Mouse (Mus musculus) ES-Bruce4 (cell line): ENCODE data around the gene Hnrnpu. TPM values are rescaled to one million over a fixed set of nuclear protein-coding genes. Genes with fewer than 3 reads are reported as not detected.
"Not testable (repeated sequence)": the region's sequence is repeated elsewhere in the genome, so short reads cannot be mapped to it uniquely, and the experiment has no call there.

Experiments
- H3K27ac ChIP-seq: 2 replicates; pipeline ENCODE4 v1.5.1; 2012; ENCODE audit warnings: low read length, inconsistent platforms; ENCODE audit not compliant: insufficient read depth
- H3K27me3 ChIP-seq: 2 replicates; pipeline ENCODE4 v1.6.1; 2012; ENCODE audit warnings: mild to moderate bottlenecking, low read length, inconsistent platforms; ENCODE audit not compliant: control insufficient read depth, poor library complexity, insufficient read depth, severe bottlenecking
- H3K36me3 ChIP-seq: 2 replicates; pipeline ENCODE4 v1.6.1; 2012; ENCODE audit warnings: inconsistent platforms, mild to moderate bottlenecking, low read length, moderate library complexity; ENCODE audit not compliant: control insufficient read depth, poor library complexity, insufficient read depth, severe bottlenecking
- H3K4me1 ChIP-seq: one replicate; pipeline ENCODE4 v1.8.1; 2011; ENCODE audit warnings: low read length; ENCODE audit not compliant: control insufficient read depth, insufficient read depth
- H3K4me3 ChIP-seq: 2 replicates; pipeline ENCODE4 v1.5.1; 2011; ENCODE audit warnings: low read depth, mild to moderate bottlenecking, low read length
- H3K9ac ChIP-seq: 2 replicates; pipeline ENCODE4 v1.6.1; 2012; ENCODE audit warnings: low read depth, mild to moderate bottlenecking, inconsistent platforms; ENCODE audit not compliant: poor library complexity, severe bottlenecking
- H3K9me3 ChIP-seq: replicated peaks from 2 replicates; pipeline ENCODE4 v1.6.1; 2012; ENCODE audit warnings: mild to moderate bottlenecking, low read length, inconsistent platforms; ENCODE audit not compliant: control insufficient read depth, poor library complexity, insufficient read depth, severe bottlenecking
- CTCF ChIP-seq: IDR thresholded peaks from one replicate; pipeline ENCODE4 v1.8.1; 2011; ENCODE audit warnings: low read depth, low read length
- EP300 ChIP-seq: IDR thresholded peaks from 2 replicates; pipeline ENCODE4 v1.6.1; 2011; ENCODE audit warnings: low read depth, low read length; ENCODE audit not compliant: insufficient read depth
- POLR2A ChIP-seq: IDR thresholded peaks from one replicate; pipeline ENCODE4 v1.8.1; 2011; ENCODE audit warnings: low read length; ENCODE audit not compliant: insufficient read depth
- polyA plus RNA-seq: library from polyadenylated mRNA; stranded (reverse); fragments of >200 nt; gene quantifications from 2 replicates; pipeline ENCODE4 v1.2.4, GENCODE M21; 2011; ENCODE audit warnings: low read depth; ENCODE audit not compliant: missing spikeins, insufficient read depth, insufficient read length

Hnrnpu gene
- polyA plus RNA-seq, 1 experiment, result 1,155 TPM

GRCm38 (mm10) chr1:178360702-178361101 is 23.1 kb upstream of the Hnrnpu start:
- Histone ChIP-seq H3K27ac (no peak overlapping the region), H3K27me3 (no peaks in the 10 kb centered on the region), H3K9ac (no peak overlapping the region), H3K9me3 (no peaks in the 10 kb centered on the region), H3K4me1 (peaks cover 9% of the 10 kb centered on the region), H3K4me3 (no peak overlapping the region), H3K36me3 (no peaks in the 10 kb centered on the region)
- TF ChIP-seq CTCF, result no peak

- H3K27ac ChIP-seq, result peak overlapping the region; percentile 35
Observed at GRCm38 (mm10) chr1:178360264-178360663, 22.7 kb upstream of the Hnrnpu start.

DNA sequence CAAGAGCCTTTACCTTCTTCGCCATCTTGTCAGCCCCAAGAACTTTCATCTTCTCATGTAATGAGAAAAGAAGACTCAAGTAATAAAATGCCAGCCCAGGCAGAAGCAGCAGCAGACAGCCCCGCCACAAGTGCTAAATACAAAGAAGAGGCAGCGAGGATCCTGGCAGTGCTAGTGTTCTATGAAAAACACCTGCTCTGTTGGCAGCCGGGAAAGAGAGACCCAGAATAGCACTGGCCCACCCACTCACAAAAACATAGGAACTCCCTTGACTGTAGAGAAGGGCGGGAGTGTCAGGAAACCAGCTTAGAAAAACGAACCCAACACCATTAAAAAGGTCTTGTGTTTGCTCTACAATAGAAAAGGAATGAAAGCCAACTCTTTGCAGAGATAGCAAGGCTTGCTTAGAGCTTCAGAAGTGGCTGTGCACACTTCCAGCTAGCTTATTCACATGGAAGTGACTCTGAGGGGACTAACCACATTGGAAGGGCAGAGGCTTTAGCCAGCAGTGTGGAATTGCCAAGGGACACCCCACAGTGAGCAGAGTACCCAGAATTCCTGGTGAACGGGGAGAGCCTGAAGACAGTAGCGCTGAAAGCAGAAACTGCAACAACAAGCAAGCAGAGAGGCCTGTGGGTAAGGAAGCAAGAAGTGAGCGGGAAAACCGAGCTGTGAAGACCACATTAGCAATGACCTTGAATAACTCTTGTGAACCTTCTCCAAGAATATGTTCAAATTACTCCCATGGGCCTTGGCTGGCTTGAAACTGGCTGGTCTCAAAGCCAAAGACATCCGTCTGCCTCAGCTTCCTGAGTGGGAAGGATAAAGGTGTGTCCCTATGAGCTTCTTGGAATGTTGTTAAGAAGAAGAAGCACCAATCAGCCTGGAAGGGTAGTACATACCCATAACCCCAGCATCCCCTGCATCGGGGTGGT is 20.4 kb upstream of the Hnrnpu start:
- peak overlapping the region; percentile 78 for H3K27ac ChIP-seq
- no peak overlapping the region for H3K9ac ChIP-seq
- no peaks in the 10 kb centered on the region for H3K27me3 ChIP-seq
- H3K4me3 ChIP-seq, result no peak overlapping the region
- H3K9me3 ChIP-seq, result no peaks in the 10 kb centered on the region
- no peak for TF ChIP-seq EP300
- no peak for TF ChIP-seq CTCF
- TF ChIP-seq POLR2A, result no peak
- no peaks in the 10 kb centered on the region for H3K36me3 ChIP-seq
- H3K4me1 ChIP-seq, result peaks cover 9% of the 10 kb centered on the region

More at GRCm38 (mm10) chr1:178360264-178360663, 22.7 kb upstream of the Hnrnpu start:
- Histone ChIP-seq H3K36me3 (no peaks in the 10 kb centered on the region), H3K9ac (no peak overlapping the region), H3K27me3 (no peaks in the 10 kb centered on the region), H3K4me3 (peak overlapping the region; percentile 6), H3K9me3 (no peaks in the 10 kb centered on the region), H3K4me1 (peaks cover 9% of the 10 kb centered on the region)
- 0 out of 2 replicates have a peak, but pooled peaks have one; percentile 63 for TF ChIP-seq EP300
- no peak for TF ChIP-seq CTCF
- TF ChIP-seq POLR2A, result no peak

GRCm38 (mm10) chr1:178354576-178354975 is 17.0 kb upstream of the Hnrnpu start:
- no peaks in the 10 kb centered on the region for H3K36me3 ChIP-seq
- no peak overlapping the region for H3K4me3 ChIP-seq
- TF ChIP-seq CTCF (no peak), POLR2A (no peak), EP300 (no peak)
- H3K4me1 ChIP-seq, result peaks cover 2% of the 10 kb centered on the region
- H3K9me3 ChIP-seq, result no peaks in the 10 kb centered on the region
- H3K27me3 ChIP-seq, result no peaks in the 10 kb centered on the region
- no peak overlapping the region for H3K9ac ChIP-seq
- no peak overlapping the region for H3K27ac ChIP-seq

DNA sequence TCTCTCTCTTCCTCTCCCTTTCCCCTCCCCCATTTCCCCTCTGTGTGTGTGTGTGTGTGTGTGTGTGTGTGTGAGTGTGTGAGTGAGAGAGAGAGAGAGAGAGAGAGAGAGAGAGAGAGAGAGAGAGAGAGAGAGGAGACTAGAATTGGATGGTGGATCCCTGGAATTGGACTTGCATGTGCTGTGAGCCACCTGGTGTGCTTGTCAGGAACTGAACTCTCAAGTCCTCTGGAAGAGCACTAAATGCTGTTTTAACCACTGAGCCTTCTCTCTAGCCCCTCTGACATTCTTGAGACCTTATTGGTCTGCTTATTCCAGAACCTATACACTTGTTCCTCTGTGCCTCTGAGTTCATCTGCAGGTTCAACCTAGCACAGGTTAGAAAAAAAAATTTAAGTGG is 14.0 kb upstream of the Hnrnpu start:
- H3K9ac ChIP-seq, result no peak overlapping the region

GRCm38 (mm10) chr1:178350792-178351191 is 13.2 kb upstream of the Hnrnpu start:
- Histone ChIP-seq H3K27me3 (no peaks in the 10 kb centered on the region), H3K9ac (no peak overlapping the region), H3K4me3 (no peak overlapping the region), H3K4me1 (no peaks in the 10 kb centered on the region), H3K9me3 (no peaks in the 10 kb centered on the region), H3K36me3 (no peaks in the 10 kb centered on the region), H3K27ac (no peak overlapping the region)
- TF ChIP-seq EP300, result no peak
- TF ChIP-seq POLR2A, result no peak
- no peak for TF ChIP-seq CTCF

More for the DNA sequence above, 14.0 kb upstream of the Hnrnpu start:
- Histone ChIP-seq H3K4me1 (no peaks in the 10 kb centered on the region), H3K4me3 (no peak overlapping the region), H3K27ac (no peak overlapping the region), H3K27me3 (no peaks in the 10 kb centered on the region), H3K9me3 (no peaks in the 10 kb centered on the region), H3K36me3 (no peaks in the 10 kb centered on the region)
- no peak for TF ChIP-seq EP300
- no peak for TF ChIP-seq POLR2A
- TF ChIP-seq CTCF, result no peak

GRCm38 (mm10) chr1:178344071-178344805 is 6.6 kb upstream of the Hnrnpu start:
- not testable (repeated sequence) for H3K4me3 ChIP-seq, H3K27ac ChIP-seq, H3K9ac ChIP-seq, H3K4me1 ChIP-seq, H3K27me3 ChIP-seq, H3K36me3 ChIP-seq, H3K9me3 ChIP-seq
